Mouse (Mus musculus) left cerebral cortex, postnatal 25 days (tissue): ENCODE results near the gene Agr3. TPM values are rescaled to one million over a fixed set of nuclear protein-coding genes. Genes with fewer than 3 reads are reported as not detected.

Source experiments
- DNase-seq, 2 experiments: peaks; one replicate each; pipeline ENCODE4 v3.0.0; 2022; ENCODE audit warnings: low spot score in 2 of 2, mixed read lengths in 1 of 2
- intact Hi-C: fragments of 180-260 bp; cut with DNase I; formaldehyde crosslinking; loops from one replicate; pipeline ENCODE4 v1.15.1; 2025
- total RNA-seq, 2 experiments: library from RNA; stranded (reverse); gene quantifications; 2 replicates each; pipeline ENCODE4 v1.2.3; 2021

The Agr3 gene
- total RNA-seq, 2 experiments from 2014 or later: not detected

DNA sequence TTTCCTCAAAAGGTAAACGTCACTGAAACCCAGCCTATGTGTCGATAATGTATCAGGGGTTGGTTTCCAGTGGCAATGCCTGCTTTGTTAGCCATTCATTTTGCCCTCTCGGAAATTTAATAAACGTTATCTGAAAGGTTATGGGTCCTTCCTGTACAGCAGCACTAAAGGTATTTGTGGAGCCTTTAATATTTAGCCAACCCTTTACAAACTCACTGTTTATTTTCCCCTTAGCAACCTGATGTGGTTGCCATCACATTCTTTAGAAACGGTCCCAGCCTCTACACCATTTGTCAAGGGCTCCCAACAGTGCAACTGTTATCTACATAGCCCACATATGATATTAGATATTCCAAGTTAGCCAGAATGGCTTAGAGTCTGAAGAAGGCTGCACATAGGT is 54.2 kb downstream of the Agr3 start:
- DNase-seq: no peak
- intact Hi-C loops: no loop called here

DNA sequence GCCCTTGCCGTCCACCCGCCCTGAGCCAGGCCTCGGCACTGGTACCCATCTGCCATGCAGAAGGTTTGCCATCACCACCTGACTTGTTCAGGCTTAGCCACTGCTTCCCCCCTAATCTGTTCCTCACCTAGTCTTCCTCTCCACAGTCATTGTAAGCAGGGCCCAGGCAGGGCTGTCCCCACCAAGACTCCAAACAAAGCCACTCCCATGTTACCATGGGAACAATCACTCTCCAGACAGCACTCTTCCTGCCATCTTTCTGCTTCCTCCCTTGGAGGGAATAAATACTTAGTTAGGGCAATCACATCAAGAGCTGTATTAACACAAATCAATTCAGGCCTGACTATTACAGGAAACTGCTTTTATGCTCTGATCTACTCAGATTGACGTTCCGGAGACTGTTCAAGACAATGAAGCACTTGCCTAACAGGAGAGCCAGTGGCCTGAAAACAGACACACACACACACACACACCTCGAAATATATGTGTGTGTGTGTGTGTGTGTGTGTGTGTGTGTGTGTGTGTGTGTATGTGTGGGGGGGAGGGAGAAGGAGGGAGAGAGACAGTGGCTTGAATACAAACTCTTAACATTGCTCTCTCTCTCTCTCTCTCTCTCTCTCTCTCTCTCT is 56.4 kb downstream of the Agr3 start:
- no peak for DNase-seq
- intact Hi-C loops: no loop called here

GRCm38 (mm10) chr12:35983472-35983871 is 58.1 kb downstream of the Agr3 start:
- intact Hi-C loops: no loop called here
- no peak for DNase-seq

DNA sequence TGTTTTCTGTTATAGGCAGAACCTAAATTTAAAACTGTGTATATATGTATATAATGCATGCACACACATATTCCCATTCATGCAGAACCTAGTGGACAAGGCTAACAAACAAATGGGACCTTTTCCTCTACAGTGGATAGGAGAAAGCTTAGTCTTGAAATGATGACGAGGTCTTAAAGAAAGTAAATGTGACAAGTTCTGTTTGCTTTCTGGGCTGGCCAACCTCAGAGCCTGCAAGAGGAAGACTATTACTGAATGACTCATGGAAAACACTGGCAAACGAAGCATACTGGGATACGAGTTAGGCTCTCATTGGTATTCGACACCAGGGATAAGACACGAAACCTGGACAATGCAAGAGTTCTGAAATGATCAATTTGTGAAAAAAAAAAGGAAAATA is 59.3 kb downstream of the Agr3 start:
- intact Hi-C loops: no loop called here
- DNase-seq: no peak

GRCm38 (mm10) chr12:35992711-35993110 is 67.3 kb downstream of the Agr3 start, which contains the start of gene Agr2:
TSS of gene Agr2 (plus strand) at chr12:35992907.
- DNase-seq: no peak
- intact Hi-C loops: no loop called here

GRCm38 (mm10) chr12:35993583-35993982 is 68.2 kb downstream of the Agr3 start:
- no peak for DNase-seq
- intact Hi-C loops: no loop called here

- intact Hi-C loops: no loop called here
These were observed 68.7 kb downstream of the Agr3 start for GRCm38 (mm10) chr12:35994098-35994497.

GRCm38 (mm10) chr12:35995799-35996198 is 70.4 kb downstream of the Agr3 start:
- intact Hi-C loops: loop anchor here (1.0 kb wide), 1 partner anchor 99 kb away; no protein-coding TSS in a partner anchor
- DNase-seq: peak; percentile 23 to 27

More at GRCm38 (mm10) chr12:35994098-35994497, 68.7 kb downstream of the Agr3 start:
- DNase-seq: no peak

Other genes with a start within 250 kb of the Agr3 start
- not detected for gene Agr2, start 67.3 kb downstream of the Agr3 start, total RNA-seq
- 100 to 1,000 TPM; 199 to 216 TPM for gene Tspan13, start 116.9 kb downstream of the Agr3 start, total RNA-seq
- gene Ankmy2, start 231.5 kb downstream of the Agr3 start, total RNA-seq: 10 to 100 TPM; 48.9 to 54.1 TPM
- 10 to 100 TPM; 51.7 to 52.4 TPM for gene Bzw2, start 232.5 kb downstream of the Agr3 start, total RNA-seq